Mouse (Mus musculus) hindbrain, embryonic 12.5 days (tissue): ENCODE measurements at regions not wholly inside any gene's neighbourhood (a gene's known extent, or its start where the extent isn't known, plus 50 kb on each side); places are given as distances from the start of the nearest gene placed in this dataset.
A peak's percentile ranks its signal among the peaks of the same experiment; 100 is the strongest.

ENCODE experiments used
- ATAC-seq: fragments of 200-750 bp; cut with Nextera tagmentation; 2 replicates; pipeline ENCODE4 v1.8.0; 2017; ENCODE audit warnings: moderate TSS enrichment; ENCODE audit not compliant: low FRiP score
- H3K27ac ChIP-seq: fragments of 300-500 bp; sonication (generic); 2 replicates; pipeline ENCODE4 v1.5.1; 2016; ENCODE audit warnings: mild to moderate bottlenecking
- H3K27me3 ChIP-seq: fragments of 300-500 bp; sonication (generic); 2 replicates; pipeline ENCODE4 v1.6.1; 2016; ENCODE audit warnings: mild to moderate bottlenecking
- H3K36me3 ChIP-seq: fragments of 300-500 bp; sonication (generic); 2 replicates; pipeline ENCODE4 v1.6.1; 2016; ENCODE audit warnings: mild to moderate bottlenecking
- H3K4me1 ChIP-seq: fragments of 300-500 bp; sonication (generic); 2 replicates; pipeline ENCODE4 v1.6.1; 2016
- H3K4me2 ChIP-seq: fragments of 300-500 bp; sonication (generic); replicated peaks from 2 replicates; pipeline ENCODE4 v1.6.1; 2016; ENCODE audit warnings: mild to moderate bottlenecking
- H3K4me3 ChIP-seq: fragments of 300-500 bp; sonication (generic); 2 replicates; pipeline ENCODE4 v1.5.1; 2016; ENCODE audit warnings: mild to moderate bottlenecking
- H3K9ac ChIP-seq: fragments of 300-500 bp; sonication (generic); 2 replicates; pipeline ENCODE4 v1.6.1; 2016; ENCODE audit warnings: mild to moderate bottlenecking, moderate library complexity
- H3K9me3 ChIP-seq: fragments of 300-500 bp; sonication (generic); replicated peaks from 2 replicates; pipeline ENCODE4 v1.6.1; 2016; ENCODE audit warnings: mild to moderate bottlenecking
- WGBS: fragments of 180-500 bp; shearing (Covaris S2); methylation state at CpG from one replicate; pipeline ENCODE4 v1.1.7; 2016; 5-methylcytosine and 5-hydroxymethylcytosine counted together

- Histone ChIP-seq H3K27me3 (no peaks in the 10 kb centered on the region), H3K9me3 (peaks cover 9% of the 10 kb centered on the region), H3K27ac (no peak overlapping the region), H3K9ac (no peak overlapping the region), H3K4me1 (0 out of 2 replicates have a peak, but pooled peaks cover 6% of the 10 kb centered on the region), H3K4me2 (no peak overlapping the region), H3K36me3 (no peaks in the 10 kb centered on the region), H3K4me3 (no peak overlapping the region)
- peak; percentile 32; the same call in 1 of the 2 replicates for ATAC-seq
- whole genome bisulfite sequencing = 46% methylated on average over 2 of the region's 2 CpGs
These were observed 79.0 kb upstream of the Fstl4 start for GRCm38 (mm10) chr11:52685436-52685835.

- 66% methylated on average over 3 of the region's 3 CpGs for WGBS
- Histone ChIP-seq H3K4me2 (no peak overlapping the region), H3K27ac (no peak overlapping the region), H3K27me3 (no peaks in the 10 kb centered on the region), H3K9ac (no peak overlapping the region), H3K36me3 (no peaks in the 10 kb centered on the region), H3K4me3 (no peak overlapping the region), H3K9me3 (no peaks in the 10 kb centered on the region), H3K4me1 (no peaks in the 10 kb centered on the region)
- ATAC-seq = no peak
These were observed 71.7 kb upstream of the Fstl4 start for GRCm38 (mm10) chr11:52692701-52693100.

GRCm38 (mm10) chr11:52701682-52702081 is 62.8 kb upstream of the Fstl4 start:
- ATAC-seq = no peak
- Histone ChIP-seq H3K9ac (no peak overlapping the region), H3K27ac (no peak overlapping the region), H3K4me1 (no peaks in the 10 kb centered on the region), H3K4me2 (no peak overlapping the region), H3K36me3 (no peaks in the 10 kb centered on the region), H3K9me3 (no peaks in the 10 kb centered on the region), H3K4me3 (no peak overlapping the region), H3K27me3 (no peaks in the 10 kb centered on the region)
- 82% methylated on average over 10 of the region's 10 CpGs for WGBS

GRCm38 (mm10) chr11:52703391-52703790 is 61.0 kb upstream of the Fstl4 start:
- no peak overlapping the region for H3K9ac ChIP-seq
- no peaks in the 10 kb centered on the region for H3K27me3 ChIP-seq
- H3K9me3 ChIP-seq = no peaks in the 10 kb centered on the region
- H3K4me1 ChIP-seq = no peaks in the 10 kb centered on the region
- H3K36me3 ChIP-seq = no peaks in the 10 kb centered on the region
- H3K27ac ChIP-seq = no peak overlapping the region
- no peak for ATAC-seq
- H3K4me2 ChIP-seq = no peak overlapping the region
- no peak overlapping the region for H3K4me3 ChIP-seq
- WGBS = 93% methylated on average over 4 of the region's 4 CpGs
